Mouse (Mus musculus) lung, postnatal 14 days (tissue): ENCODE measurements around the gene Ugcg.

Experiments
- DNase-seq: peaks from one replicate; pipeline ENCODE4 v3.0.0; 2021

Gene Ugcg

DNA sequence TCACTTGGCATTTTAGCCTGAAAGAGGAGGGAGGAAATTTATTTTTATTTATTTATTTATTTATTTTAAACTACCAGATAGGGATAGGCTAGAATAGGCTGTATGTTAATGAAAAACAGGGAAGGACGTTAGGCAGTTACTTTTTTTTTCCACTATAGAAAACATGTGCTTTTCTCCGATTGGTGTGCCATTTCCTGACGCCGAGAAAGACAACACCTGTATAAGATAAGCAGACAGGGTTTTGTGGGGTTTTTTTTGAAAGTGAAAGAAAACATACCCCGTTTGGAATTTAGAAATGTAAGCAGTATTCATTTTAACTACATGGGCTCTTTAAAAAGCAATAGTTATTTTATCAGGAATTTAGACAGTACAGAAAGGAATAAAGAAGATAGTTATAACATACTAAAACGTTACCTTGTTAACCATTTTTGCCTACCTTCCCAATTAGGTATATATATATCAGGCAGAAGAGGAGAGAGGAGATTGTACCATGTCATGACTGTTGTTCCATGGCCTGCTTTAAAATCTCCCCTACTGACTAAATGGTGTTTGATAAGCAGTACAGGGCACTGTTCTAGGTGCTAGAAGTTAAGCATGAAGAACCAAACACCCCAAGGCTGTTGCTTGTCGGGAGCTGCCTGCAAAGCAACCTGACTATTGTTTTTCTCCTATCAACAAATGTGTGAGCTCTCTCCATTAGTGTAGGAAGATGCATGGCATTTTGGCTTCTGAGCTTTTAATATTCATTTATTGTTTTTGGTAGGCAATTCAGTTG, 1.8 kb downstream of the Ugcg start:
- DNase-seq = no peak

DNA sequence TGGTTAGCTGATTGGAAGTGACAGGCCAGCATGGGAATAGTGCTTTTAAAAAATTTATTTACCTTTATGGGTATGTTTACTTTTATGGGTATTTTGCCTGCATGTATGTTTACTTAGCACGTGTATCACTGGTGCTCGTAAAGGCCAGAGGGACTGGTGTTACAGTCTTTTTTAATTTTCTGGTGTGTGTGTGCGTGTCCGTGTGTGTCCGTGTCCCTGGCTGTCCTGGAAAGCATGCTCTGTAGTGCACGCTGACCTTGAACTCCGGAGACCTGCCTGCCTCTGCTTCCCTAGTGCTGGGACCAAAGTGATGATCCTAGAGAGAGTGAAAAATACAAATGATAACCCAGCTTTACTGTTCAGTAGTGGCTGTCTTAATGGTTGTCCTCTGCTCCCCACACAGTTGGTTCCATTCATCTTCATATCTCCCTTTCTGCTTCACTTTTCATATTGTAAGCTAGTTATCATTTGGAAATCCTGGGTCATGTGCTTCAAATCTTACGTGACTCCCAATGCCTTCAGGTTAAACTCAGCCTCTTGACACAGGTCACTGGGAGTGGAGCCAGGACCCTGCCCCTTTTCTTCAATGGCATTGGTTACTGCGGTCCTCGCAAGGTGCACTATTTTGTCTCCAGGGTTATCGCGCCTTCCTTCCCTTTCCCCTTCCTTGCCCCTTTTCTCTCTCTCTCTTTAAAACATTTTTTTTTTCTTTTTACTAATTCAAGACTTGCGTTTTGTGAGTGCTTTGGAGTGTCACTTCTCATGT, 5.9 kb downstream of the Ugcg start:
- DNase-seq = no peak

DNA sequence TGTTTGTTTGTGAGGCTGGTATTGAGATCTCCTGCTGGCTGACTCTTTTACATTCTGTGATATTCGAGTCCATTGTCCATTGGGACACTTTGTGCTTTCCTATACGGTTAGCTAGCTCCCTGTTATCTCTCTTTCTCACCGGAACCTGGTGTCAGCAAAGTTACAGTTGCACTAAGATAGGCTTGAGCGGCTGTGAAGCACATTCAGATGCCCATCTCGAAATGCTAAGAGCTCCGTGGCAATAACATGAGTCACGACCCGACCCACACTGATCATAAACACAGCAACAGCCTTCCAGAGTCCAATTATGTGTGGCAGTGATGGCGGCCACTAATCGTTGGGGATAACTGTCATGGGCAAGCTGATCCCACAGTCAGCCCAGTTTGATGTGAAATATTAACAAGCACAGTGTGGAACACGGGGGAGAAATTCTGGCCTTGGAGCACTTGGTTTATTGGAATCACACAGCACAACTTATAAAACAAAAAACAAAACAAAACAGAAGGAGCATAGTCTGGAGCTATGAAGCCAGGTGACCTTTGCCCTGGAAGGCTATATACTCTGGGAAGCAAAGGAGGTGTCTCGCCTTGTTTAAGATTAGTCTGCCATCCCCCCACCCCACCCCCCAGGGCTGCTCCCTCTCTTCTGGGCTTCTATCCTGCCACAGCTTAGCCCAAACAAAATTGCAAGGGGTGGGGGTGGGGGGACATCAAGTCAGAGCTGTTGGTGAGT, 7.5 kb downstream of the Ugcg start:
- DNase-seq = no peak

DNA sequence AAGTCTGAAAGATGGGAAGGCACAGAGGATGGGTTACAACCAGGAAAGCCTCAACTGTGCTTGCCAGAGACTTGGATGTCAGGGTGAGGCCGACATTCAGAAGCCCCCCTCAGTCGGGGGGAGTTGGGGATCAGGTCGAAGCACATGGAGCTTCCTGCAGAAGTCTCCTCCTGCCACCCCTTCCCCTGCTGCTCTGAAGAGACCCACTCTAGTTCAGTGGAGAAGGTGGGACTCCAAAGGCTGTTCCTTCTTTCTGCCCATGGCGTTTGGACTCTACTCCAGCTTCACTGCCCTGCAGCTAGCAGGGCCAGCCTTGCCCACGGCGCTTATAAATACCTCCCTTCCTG, 8.0 kb downstream of the Ugcg start:
- no peak for DNase-seq

DNA sequence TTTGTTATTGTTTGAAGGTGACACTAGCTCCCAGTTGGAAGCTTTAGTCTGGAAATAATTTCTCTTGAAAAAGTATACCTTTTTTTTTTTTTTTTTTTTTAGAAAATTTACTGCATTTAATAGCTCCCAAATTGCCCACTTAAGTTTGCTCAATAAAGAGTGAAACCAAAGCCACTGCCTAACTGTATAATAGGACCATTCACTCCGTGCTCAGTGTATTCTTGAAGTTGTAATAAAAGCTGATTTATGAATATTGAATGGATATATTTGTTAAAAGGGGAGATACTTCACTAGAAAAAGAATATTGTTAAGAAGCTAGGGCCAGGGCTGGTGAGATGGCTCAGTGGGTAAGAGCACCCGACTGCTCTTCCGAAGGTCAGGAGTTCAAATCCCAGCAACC, 8.4 kb downstream of the Ugcg start:
- DNase-seq = no peak

DNA sequence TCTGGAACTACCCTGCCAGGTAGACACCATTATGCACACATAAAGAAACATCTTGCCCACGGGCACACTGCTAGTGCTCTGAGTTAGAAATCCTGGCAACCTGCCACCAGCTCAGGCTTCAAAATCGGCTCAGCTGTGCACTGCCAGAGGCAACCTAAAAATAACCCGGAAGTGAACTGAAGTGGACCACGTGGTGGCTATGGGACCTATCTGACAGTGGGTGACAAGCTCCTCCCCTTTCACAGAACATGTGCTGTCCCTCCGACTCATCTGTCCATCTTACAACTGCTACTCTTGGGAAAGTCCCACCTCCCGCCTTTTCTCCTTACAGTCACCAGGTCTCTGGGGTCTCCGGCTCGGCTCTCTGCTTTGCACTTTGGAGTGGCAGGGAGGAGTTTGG, 10.3 kb downstream of the Ugcg start:
- DNase-seq = peak; percentile 65

DNA sequence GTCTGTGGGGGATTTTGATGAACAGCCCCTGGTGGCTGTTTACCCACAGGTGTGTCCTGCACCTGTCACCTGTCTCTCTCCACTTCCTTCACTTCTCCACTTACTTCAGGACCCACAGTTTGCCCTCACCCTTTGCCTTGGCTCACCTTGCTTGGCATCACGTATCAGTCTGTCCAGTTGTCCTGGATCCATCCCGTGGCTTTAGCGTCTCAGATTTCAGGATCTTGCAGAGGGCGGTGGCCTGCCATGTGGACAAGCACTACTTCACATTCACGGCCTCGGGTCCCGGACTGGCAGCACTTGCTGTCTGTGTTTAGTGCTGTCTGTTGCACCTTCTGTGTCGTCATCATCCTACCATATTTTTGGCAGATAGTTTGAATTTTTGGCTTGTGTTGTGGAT, 10.7 kb downstream of the Ugcg start:
- DNase-seq = no peak

DNA sequence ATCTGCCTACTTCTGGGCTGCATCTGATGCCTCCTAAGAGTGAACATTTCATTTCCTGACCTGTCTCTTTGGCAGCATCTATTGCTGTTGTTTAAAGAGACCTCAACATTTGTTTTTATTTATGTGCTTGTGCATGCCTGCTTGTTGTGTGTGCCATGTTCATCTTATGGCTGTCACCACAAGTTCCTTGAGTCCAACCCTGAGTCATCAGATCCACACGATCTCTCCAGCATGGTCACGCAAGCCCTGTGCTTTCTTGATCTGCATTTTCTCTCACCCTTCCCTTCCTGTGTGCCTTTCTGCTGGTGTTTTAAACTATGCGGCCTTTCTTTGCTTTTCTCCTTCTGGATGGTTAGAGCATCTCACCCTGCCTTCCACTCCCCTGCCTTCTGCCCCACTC, 11.6 kb downstream of the Ugcg start:
- no peak for DNase-seq

DNA sequence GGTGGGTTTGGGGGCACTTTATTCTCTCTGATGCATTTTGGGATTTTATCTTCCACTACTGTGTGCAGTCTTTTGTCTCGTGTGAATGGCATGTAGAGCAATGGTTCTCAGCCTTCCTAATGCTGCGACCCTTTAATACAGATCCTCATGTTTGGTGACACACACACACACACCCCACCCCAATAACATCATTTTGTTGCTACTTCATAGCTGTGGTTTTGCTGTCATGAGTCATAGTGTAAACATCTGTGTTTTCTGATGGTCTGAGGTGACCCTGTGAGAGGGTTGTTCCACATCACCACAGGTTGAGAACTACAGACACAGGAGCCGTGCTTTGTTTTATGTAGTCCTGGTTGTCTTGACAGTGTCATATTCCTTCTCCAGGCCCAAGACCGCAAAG, 15.6 kb downstream of the Ugcg start:
- DNase-seq = no peak

DNA sequence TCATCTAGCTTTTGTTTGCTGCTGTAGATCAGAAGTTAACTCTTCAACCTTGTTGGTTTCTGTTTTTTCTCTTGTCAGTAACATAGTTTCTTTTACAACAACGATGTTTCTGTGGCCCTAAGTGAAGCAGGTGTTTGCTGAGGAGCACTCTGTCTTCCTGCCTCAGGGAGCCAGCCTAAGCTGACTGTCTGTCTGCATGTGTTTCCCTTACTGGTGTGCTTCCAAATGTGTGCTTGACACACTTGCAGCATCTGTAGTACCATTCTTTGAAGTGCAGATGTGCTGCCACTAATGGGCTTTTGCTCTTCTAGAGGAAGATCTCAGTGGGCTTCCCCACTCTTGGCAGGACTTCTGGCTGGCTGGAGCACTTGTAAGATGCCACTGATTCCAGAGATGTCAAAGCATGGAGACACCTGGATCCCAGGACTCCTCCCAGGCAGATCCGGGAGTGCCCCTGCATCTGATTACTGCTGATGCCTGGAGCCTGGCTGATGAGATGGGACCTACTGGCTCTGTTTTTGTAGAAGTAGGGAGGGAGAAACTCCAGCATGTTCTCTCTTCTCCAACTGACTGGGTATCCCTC, 16.8 kb downstream of the Ugcg start:
- no peak for DNase-seq

DNA sequence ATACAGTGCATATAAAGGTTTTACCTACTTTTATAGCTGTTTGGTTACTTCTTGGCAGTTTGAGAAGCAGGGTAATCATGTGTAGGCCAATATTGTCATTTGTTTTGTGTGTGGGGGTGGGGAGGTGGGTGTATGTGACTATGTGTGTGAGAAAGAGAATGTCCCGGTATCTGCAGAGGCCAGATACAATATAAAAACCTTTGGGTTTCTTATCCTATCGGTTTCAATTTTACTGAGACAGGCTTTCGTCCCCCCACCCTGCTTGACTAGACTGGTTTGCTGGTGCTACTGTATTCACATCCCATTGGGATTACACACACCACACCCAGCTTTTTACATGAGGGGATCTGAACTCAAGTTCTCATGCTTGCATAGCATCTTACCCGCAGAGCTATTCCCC, 17.5 kb downstream of the Ugcg start:
- DNase-seq = no peak

DNA sequence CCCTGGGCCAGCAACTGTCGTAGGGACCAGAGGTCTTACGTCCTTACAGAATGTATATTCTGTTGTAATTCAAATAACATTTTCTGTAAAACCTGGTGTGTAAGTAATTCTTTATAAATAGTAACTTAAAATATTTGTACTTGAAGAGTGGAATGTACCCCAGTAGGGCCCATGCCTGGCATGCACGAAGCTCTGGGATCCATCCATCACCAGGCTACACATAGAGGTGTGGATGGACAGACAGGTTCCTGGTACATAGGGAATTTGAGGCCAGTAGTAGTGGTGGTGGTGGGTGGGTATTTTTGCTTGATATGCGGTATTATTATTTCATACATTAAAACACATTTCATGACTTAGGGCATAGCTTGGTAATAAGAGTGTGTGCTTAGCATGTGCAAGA, 19.6 kb downstream of the Ugcg start:
- no peak for DNase-seq

DNA sequence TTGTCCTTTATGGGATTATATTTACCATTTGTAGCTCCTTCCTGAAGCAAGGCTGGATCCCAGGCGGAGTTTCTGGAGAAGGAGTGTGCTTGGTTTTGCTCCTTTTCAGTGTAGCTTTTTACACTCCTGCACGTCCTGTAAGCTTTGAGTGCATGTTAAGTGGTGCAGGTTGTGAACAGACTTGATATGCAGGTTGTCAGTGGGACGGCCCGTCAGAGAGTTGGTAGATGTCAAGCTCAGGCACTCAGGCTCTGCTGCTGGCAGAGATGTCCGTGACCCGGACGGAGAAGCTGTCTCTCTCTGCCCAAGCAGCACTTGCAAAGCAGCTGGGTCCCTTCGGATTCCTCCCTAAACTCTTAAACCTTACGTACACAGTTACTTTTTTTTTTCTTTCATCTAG, 22.1 kb downstream of the Ugcg start:
- DNase-seq = no peak

DNA sequence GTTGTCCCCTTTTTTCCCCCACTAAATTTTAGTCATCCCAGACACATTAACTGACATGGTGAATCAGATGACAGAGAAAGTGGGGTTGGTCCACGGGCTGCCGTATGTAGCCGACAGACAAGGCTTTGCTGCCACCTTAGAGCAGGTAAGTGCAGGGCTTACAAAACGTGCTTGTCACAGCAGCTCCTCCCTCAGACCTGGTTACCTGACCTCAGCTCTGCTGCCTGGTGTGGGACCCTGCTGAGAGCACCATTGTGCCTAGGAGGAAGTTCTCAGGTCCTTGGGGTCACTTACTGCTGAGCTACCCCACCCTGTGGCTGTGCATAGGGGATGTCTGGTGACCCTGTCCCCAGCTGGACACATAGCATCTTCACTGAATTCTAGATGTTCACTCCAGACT, 24.8 kb downstream of the Ugcg start:
- no peak for DNase-seq

DNA sequence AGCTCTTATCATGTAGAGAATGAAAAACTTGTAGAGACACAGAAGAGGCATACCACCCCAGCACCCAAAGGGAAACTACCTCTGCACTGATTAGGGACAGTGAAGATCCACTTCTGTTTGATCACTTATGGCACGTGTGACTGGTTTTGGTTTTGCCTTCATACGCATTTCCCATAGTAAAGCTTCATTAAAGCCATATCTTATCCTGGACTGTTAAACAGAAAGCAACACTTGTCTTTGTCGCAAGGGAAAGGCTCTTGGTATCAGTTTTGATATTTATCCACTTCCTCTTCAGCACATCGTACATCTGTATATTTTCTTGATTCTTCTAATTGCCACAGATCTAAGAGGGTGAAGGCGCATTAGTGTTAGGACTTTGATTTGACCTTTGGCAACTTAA, 25.6 kb downstream of the Ugcg start:
- DNase-seq = no peak

DNA sequence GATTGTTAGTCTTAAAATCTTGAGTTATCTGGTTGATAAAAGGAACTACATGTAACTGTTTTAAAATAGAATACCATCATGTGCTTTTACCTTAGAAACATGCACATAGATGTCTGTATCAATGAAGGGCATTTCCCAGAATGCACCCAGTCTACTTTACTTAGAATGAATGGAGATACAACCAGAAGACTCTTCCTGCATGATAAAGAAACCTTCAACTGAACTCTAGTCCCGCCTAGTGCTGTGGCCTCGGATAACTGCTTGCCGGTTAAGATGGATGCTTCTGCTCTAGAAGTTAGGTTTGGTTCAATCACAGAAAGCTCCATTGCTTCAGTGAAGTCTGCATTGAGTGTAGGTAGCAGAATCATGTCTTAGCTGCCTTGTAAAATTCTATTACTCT, 26.5 kb downstream of the Ugcg start:
- DNase-seq = no peak

DNA sequence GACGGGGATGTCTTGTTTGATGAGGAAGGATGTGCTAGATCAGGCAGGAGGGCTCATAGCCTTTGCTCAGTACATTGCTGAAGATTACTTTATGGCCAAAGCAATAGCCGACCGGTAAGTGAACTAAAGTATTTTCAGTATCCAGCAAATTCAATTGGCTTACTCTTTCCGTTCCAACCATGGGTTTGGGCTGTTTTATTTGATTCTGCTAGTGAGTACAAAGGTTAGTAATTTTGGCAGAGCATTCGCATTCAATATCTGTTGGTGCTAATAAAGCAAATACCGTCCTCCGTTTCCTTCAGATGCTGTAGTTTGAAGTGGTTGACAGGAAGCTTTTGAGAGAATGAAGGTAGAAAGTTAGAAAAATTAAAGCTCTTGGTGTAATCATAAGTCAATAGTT, 28.0 kb downstream of the Ugcg start:
- DNase-seq = no peak

DNA sequence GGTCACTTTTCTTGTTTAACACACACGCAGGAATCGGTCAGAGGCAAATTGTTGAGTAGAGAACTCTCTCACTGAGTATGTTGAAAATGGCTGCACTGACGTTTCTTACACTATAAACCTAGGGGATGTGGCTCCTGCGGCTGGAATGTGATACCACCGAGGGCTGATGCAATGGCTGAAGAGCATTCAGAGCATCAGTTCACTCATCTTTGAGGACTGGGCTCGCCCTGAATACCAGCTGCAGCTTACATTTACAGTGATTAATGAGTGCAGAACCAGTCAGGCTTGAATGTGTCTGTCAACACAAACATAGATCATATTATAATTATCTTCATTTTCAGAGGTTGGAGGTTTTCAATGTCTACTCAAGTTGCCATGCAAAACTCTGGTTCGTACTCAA, 29.1 kb downstream of the Ugcg start:
- no peak for DNase-seq

DNA sequence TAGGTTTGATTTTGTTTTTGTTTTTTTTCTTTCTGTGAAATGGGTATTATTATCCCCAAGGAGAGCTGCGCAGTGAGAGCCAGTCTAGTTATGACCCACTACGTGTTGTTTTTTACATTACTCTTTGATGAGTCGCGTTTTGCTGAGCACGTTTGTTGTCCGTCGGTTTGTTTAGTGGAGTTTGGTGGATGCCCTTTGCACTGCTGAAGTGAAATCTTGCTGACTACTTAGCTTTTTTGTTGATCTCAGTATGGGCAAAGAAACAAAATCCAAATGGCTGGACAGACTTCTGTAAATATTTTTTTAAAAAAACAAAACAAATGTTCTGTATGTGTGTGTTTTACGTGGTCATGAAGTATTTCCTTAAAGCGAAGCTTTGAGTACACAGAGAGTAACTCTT, 33.2 kb downstream of the Ugcg start:
- DNase-seq = no peak

DNA sequence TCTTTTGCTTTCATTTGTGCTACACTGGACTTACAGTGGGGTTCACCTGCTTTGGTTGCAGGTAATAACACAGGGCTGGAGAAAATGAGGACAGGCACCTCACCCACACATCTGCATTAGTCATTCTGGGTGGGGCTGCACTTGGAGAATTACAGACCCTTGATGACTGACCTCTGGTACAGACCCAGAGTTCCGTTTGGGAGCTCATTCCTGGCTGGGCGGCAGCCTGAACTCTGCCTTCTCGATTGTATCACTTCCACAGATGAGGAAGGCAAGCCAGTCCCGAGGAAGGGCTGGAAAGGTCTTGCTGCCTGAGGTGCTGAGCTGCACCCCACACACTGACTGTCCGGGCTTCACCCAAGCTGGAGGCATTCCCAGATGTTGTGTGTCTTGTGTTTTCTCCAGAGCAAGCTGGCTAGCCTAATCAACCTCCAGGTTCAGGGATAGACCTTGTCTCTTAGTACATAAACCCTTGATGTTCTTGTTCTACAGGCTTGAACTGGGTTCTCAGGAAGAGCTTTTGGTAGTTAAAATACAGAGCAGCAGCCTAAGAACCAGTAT, 34.1 kb downstream of the Ugcg start:
- DNase-seq = no peak

DNA sequence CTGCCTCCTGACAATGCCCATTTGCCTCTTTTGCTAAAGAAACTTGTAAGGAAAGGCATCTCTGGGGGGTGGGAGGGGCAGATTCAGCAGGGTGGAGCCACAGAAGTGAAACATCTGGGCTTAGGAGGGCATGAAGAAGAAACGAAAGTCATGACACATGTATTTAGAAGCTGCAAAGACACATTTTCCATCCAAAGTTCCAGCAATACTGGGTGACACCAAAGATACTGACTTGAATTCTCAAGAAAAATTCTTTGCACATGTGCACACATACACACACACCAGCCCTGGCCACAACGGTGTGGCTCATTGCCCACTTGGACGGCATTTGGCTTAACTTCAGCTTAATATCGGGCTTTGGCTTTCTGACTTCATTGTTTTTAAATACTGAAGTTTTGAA, 35.8 kb downstream of the Ugcg start:
- DNase-seq = no peak

DNA sequence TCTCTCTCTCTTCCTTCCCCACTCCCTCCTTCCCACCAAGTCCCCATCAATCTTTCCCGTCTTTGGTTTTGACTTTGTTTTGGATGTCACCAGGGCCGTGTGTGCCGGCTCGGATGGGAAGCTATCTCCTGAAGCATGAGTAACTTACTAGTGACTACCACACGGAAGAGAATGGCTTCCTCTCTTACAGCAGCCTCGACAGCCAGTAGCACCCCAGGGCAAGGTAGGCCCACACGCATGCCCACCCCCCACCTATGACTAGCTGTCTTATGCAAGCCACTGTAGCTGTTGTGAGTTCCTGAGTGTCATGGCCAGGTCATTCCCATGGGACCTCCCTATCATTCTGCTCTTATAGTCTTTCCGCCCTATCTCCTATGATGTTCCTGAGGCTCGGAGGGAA, 38.0 kb downstream of the Ugcg start:
- no peak for DNase-seq

DNA sequence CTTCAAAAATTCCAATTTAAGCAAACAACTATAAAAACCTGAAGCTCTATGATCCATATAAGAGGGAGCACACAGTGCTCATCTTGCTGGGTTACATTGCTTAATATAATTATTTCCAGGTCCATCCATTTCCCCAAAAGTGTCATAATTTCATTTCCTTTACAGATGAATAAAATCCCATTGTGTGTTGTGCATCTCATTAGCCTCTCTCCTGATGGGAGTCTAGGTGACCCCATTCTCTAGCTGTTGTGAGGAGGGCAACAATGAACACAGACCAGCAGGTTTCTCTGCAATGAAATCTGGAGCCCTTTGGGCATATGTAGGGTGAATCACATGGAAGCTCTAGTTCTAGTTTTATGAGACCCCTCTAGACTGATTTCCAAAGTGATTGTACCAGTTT, 39.9 kb downstream of the Ugcg start:
- no peak for DNase-seq
